Mouse (Mus musculus) heart, postnatal 0 days (tissue): ENCODE data around the gene Gm49354. TPM values are rescaled to one million over a fixed set of nuclear protein-coding genes. Genes with fewer than 3 reads are reported as not detected.
"Not testable (repeated sequence)": the region's sequence is repeated elsewhere in the genome, so short reads cannot be mapped to it uniquely, and the experiment has no call there.

ENCODE experiments used
- ATAC-seq: fragments of 200-750 bp; cut with Nextera tagmentation; 2 replicates; pipeline ENCODE4 v1.8.0; 2017; ENCODE audit warnings: low read depth, moderate number of reproducible peaks, moderate library complexity; ENCODE audit not compliant: insufficient read depth
- DNase-seq: peaks from one replicate; pipeline ENCODE4 v3.0.0-alpha.2; 2016; ENCODE audit warnings: low spot score
- H3K27ac ChIP-seq: fragments of 300-500 bp; sonication (generic); 2 replicates; pipeline ENCODE4 v1.5.1; 2014; ENCODE audit warnings: low read depth, mild to moderate bottlenecking
- H3K27me3 ChIP-seq: fragments of 300-500 bp; sonication (generic); 2 replicates; pipeline ENCODE4 v1.6.1; 2014; ENCODE audit warnings: low read length, mixed read lengths; ENCODE audit not compliant: control insufficient read depth, insufficient read depth
- H3K36me3 ChIP-seq: fragments of 300-500 bp; sonication (generic); replicated peaks from 2 replicates; pipeline ENCODE4 v1.6.1; 2014; ENCODE audit warnings: low read length, mixed read lengths; ENCODE audit not compliant: control insufficient read depth, insufficient read depth
- H3K4me1 ChIP-seq: fragments of 300-500 bp; sonication (generic); 2 replicates; pipeline ENCODE4 v1.6.1; 2014; ENCODE audit warnings: antibody characterized with exemption; ENCODE audit not compliant: control insufficient read depth, insufficient read depth
- H3K4me2 ChIP-seq: fragments of 300-500 bp; sonication (generic); 2 replicates; pipeline ENCODE4 v1.6.1; 2014; ENCODE audit warnings: low read depth, mild to moderate bottlenecking, low read length, moderate library complexity
- H3K4me3 ChIP-seq: fragments of 300-500 bp; sonication (generic); 2 replicates; pipeline ENCODE4 v1.5.1; 2014; ENCODE audit warnings: low read depth, low read length
- H3K9ac ChIP-seq: fragments of 300-500 bp; sonication (generic); replicated peaks from 2 replicates; pipeline ENCODE4 v1.6.1; 2014; ENCODE audit warnings: low read depth, low read length, mixed read lengths
- H3K9me3 ChIP-seq: fragments of 300-500 bp; sonication (generic); replicated peaks from 2 replicates; pipeline ENCODE4 v1.6.1; 2016; ENCODE audit warnings: low read length; ENCODE audit not compliant: control insufficient read depth
- CTCF ChIP-seq: IDR thresholded peaks from 2 replicates; pipeline ENCODE4 v1.5.1; 2016; ENCODE audit warnings: antibody characterized with exemption, control low read depth, low read depth
- EP300 ChIP-seq: IDR thresholded peaks from 2 replicates; pipeline ENCODE4 v1.6.1; 2016; ENCODE audit warnings: antibody characterized with exemption, low read depth
- WGBS: fragments of 180-500 bp; shearing (Covaris S2); extraction: QIAGEN DNeasy Blood & Tissue Kit; methylation state at CpG from one replicate; pipeline ENCODE4 v1.1.7; 2014; 5-methylcytosine and 5-hydroxymethylcytosine counted together
- polyA plus RNA-seq: library from polyadenylated mRNA; unstranded; fragments of >200 nt; fragmentation: Nextera tagmentation; extraction: Ambion mirVana; gene quantifications from 2 replicates; pipeline ENCODE4 v1.2.1, GENCODE M21; 2015
- total RNA-seq: library from RNA; depleted of rRNA; stranded (reverse); fragments of >200 nt; gene quantifications from 2 replicates; pipeline ENCODE4 v1.2.3, GENCODE M21; 2014; ENCODE audit warnings: low replicate concordance

Gm49354 gene
- total and polyA plus RNA-seq, 2 experiments from 2014 or later, result not detected

DNA sequence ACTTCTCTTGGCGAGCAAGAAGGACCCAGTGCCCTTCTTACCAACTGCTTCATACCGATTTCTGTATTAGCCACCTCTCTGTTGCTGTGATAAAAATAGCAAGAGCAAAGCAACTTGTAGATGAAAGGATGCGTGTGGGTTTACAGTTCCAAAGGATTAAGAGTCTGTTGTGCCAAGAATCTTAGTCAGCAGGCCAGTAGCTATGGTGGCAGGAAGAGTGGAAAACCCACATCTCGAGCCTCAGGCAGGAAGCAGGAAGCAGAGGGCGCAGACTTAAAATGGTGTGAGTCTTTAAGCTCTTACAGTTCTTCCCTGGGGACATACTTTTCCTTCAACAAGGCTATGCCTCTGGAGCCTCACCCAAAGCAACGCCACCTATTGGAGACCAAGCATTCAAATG is 36.6 kb downstream of the Gm49354 start:
- DNase-seq, result no peak
- H3K9me3 ChIP-seq, result no peaks in the 10 kb centered on the region
- no peak overlapping the region for H3K4me3 ChIP-seq
- WGBS, result 61% methylated on average over 6 of the region's 6 CpGs
- no peak overlapping the region for H3K9ac ChIP-seq
- H3K27me3 ChIP-seq, result no peaks in the 10 kb centered on the region
- H3K36me3 ChIP-seq, result no peaks in the 10 kb centered on the region
- H3K4me2 ChIP-seq, result no peak overlapping the region
- ATAC-seq, result no peak
- TF ChIP-seq CTCF (no peak), EP300 (no peak)
- H3K27ac ChIP-seq, result no peak overlapping the region
- peaks cover 7% of the 10 kb centered on the region for H3K4me1 ChIP-seq

DNA sequence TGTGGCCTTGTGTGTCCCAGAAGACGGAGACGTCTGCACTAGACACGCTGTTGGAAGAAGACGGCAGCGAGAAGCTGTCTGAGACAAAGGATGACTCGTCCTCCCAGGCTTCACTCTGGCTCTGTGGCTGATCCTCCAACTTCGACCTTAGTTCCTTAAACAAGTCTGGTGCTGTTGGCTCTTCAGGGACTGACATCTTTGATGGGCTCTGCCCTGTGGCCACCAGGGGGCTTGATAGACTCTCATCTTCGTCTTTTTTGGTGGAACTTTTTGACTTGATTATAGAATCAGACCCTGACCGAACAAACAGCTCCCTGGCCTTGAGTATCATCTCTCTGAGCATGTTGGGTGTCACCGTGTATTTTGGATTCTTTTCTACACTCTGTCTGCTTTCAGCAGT is 40.3 kb downstream of the Gm49354 start:
- ATAC-seq (no peak), DNase-seq (no peak)
- Histone ChIP-seq H3K9ac (no peak overlapping the region), H3K4me3 (no peak overlapping the region), H3K9me3 (no peaks in the 10 kb centered on the region), H3K4me2 (no peak overlapping the region), H3K36me3 (no peaks in the 10 kb centered on the region), H3K27me3 (no peaks in the 10 kb centered on the region), H3K4me1 (peaks cover 7% of the 10 kb centered on the region), H3K27ac (no peak overlapping the region)
- TF ChIP-seq EP300 (no peak), CTCF (peak; percentile 35)
- 59% methylated on average over 10 of the region's 10 CpGs for WGBS

DNA sequence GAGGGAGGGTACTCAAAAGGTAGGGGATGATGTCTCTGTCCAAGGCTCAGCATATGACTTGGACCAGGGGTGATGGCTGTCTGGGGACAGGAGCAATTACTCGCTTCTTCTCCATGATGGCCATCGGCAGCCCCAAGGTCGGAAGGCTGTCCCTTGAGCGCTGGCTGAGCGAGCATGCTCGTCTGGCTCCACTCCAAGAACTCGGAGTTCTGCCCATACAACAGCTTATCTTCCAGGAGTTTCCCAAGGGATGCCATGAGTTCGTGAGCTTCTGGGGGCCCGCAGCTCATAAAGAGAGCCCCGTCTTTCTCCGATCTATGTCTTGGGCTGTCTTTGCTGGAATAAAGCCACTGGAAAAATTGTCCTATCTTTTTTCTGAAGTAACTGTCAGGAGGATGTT is 40.9 kb downstream of the Gm49354 start:
- Histone ChIP-seq H3K4me2 (0 out of 2 replicates have a peak overlapping the region, but pooled peaks have one; percentile 23), H3K4me1 (peaks cover 7% of the 10 kb centered on the region), H3K27ac (no peak overlapping the region), H3K36me3 (no peaks in the 10 kb centered on the region), H3K4me3 (no peak overlapping the region), H3K27me3 (no peaks in the 10 kb centered on the region), H3K9me3 (no peaks in the 10 kb centered on the region), H3K9ac (no peak overlapping the region)
- ATAC-seq (peak; percentile 63; the same call in 1 of the 2 replicates), DNase-seq (peak; percentile 42)
- TF ChIP-seq EP300 (no peak), CTCF (no peak)
- 24% methylated on average over 11 of the region's 11 CpGs for WGBS

DNA sequence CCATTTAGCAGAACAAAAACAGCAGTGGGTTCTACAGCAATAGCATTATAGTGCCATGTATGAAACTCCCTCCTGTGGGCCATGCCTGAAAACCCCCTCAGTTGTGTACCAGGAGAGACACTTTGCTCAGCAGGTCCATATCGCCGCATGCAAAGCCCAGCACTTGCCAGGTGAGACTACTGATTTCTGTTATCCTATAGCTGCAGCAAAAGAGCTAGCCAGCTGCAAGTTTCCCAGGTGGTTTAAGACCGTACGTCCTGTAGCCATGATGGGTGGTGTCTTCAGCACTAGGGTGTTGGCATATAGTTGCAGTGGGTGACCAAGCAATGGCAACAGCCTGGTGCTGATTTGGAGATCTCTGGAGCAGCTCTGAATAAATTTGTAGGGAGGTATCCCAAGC is 42.6 kb downstream of the Gm49354 start:
- H3K9me3 ChIP-seq, result no peaks in the 10 kb centered on the region
- no peak overlapping the region for H3K27ac ChIP-seq
- peaks cover 7% of the 10 kb centered on the region for H3K4me1 ChIP-seq
- 85% methylated on average over 4 of the region's 4 CpGs for WGBS
- no peak for TF ChIP-seq CTCF
- TF ChIP-seq EP300, result no peak
- ATAC-seq (no peak), DNase-seq (no peak)
- no peaks in the 10 kb centered on the region for H3K36me3 ChIP-seq
- no peak overlapping the region for H3K9ac ChIP-seq
- no peak overlapping the region for H3K4me3 ChIP-seq
- H3K4me2 ChIP-seq, result no peak overlapping the region
- no peaks in the 10 kb centered on the region for H3K27me3 ChIP-seq

DNA sequence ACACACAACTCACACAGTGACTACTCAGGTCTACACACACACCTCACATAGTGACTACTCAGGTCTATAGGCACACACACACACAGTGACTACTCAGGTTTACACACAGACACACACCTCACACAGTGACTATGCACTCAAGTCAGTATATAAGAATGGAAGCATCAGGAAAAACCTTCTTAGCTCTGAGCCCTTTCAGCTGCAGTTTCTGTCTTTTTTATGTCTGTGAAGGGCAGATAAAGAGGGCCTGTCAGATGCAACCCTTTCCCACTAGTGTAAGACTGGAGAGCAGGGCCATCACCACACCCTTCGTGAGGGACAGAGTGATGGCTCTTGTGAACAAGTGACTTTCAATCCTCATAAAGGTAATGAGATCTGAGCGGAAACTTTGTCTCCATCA is 43.6 kb downstream of the Gm49354 start:
- WGBS, result 80% methylated on average over 2 of the region's 2 CpGs
- Histone ChIP-seq H3K4me3 (no peak overlapping the region), H3K9me3 (no peaks in the 10 kb centered on the region), H3K4me1 (peaks cover 7% of the 10 kb centered on the region), H3K9ac (no peak overlapping the region), H3K4me2 (no peak overlapping the region), H3K36me3 (no peaks in the 10 kb centered on the region), H3K27me3 (no peaks in the 10 kb centered on the region), H3K27ac (no peak overlapping the region)
- ATAC-seq (no peak), DNase-seq (no peak)
- TF ChIP-seq EP300 (no peak), CTCF (no peak)

DNA sequence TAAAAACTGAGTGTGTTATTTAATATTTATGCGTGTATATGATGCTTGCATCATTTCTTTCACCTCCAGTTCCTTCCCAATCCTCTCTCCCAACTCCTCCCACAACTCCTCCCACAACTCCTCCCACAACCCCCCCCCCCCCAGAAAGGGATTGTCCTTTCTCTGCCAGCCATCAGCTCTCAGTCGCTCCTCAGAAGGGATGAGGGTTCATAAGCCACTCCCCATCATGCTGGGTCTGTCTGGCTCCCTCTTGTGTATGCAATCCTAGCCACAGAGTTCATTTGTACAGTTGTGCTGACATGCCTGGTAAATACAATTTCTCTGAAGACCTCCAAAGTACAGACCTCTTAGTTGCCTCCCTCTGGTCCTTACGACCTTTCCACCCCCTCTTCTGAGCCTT is 46.9 kb downstream of the Gm49354 start:
- no peak overlapping the region for H3K4me2 ChIP-seq
- no peaks in the 10 kb centered on the region for H3K9me3 ChIP-seq
- 31% methylated on average over 3 of the region's 3 CpGs for WGBS
- H3K27me3 ChIP-seq, result no peaks in the 10 kb centered on the region
- no peaks in the 10 kb centered on the region for H3K4me1 ChIP-seq
- TF ChIP-seq CTCF (peak; percentile 36), EP300 (no peak)
- H3K36me3 ChIP-seq, result no peaks in the 10 kb centered on the region
- H3K27ac ChIP-seq, result no peak overlapping the region
- DNase-seq (peak; percentile 61), ATAC-seq (peak; percentile 71)
- H3K9ac ChIP-seq, result no peak overlapping the region
- H3K4me3 ChIP-seq, result no peak overlapping the region

DNA sequence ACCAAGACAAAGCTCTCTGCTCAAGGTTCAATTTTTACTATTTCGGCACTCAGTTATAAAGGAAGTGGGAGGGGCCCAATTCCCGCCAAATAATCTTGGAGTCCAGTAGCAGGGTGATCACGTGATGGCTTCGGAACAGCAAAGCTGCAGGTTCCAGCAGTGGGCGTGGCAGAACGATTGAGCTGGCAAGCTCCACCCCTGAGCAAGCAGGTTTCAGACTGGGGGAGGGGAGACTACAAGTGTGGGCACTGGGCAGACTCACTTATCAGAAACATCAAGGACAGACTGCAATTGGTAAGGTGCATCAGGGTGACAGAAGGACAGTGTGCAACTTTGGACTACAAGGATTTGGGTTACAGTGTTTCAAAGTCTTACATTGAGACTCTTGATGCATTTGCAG is 47.7 kb downstream of the Gm49354 start:
- not testable (repeated sequence) for ATAC-seq, H3K4me3 ChIP-seq, DNase-seq, H3K4me2 ChIP-seq, H3K4me1 ChIP-seq, H3K9ac ChIP-seq, H3K27ac ChIP-seq, H3K9me3 ChIP-seq, H3K36me3 ChIP-seq, H3K27me3 ChIP-seq
- WGBS, result 34% methylated on average over 6 of the region's 6 CpGs
